Mouse (Mus musculus) ovary, postnatal 14 days (tissue): ENCODE data around the gene Ano10.
"Not testable (repeated sequence)": the region's sequence is repeated elsewhere in the genome, so short reads cannot be mapped to it uniquely, and the experiment has no call there.

Experiments
- DNase-seq: peaks from one replicate; pipeline ENCODE4 v3.0.0; 2022; ENCODE audit warnings: low spot score

Ano10 gene

GRCm38 (mm10) chr9:122294242-122294881 is at the start of gene Ano10:
TSS of gene Ano10 (minus strand) at chr9:122294423.
- peak; percentile 94 for DNase-seq

DNA sequence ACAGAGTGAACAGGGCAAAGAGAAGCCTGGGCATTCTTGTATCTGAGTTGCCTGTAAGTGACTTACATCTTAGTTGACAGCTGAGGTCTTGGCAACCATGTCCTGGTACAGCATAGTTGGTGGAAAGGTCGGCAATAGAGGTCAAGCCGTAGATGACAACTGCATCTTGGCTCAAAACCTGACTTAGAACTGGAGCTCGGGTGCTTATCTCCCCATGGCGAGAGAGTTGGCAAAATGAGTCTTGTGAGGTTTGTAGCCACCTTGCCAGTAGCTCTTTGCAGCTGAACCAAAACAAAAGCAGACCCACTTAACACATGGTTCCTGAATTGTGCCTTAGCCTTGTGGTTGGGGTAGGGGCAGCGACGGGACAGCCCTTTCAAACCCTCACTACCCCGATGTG is 49.2 kb upstream of the Ano10 start:
- DNase-seq, result no peak

GRCm38 (mm10) chr9:122339972-122340371 is 45.7 kb upstream of the Ano10 start:
- DNase-seq, result no peak

DNA sequence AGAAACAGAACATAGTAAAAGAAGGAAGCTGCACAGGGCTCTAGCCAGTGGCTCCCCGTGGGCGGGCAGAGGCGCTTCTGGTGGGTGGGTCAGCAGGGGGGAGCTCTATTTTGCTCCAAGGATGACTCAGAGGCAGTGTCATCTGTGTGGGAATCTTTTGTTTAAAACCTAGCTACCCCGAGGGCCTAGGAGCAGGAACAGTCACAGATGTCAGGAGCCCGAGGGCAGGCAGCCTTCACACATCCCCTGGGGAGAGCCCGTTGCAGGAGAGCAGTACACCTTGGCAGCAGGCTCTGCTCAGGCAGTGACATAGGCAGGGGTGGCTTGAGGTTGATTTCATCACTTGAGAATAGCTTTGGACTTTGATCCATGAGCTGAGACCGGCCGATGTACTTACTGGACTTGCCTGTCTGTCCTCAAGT is 43.3 kb upstream of the Ano10 start:
- DNase-seq, result no peak

DNA sequence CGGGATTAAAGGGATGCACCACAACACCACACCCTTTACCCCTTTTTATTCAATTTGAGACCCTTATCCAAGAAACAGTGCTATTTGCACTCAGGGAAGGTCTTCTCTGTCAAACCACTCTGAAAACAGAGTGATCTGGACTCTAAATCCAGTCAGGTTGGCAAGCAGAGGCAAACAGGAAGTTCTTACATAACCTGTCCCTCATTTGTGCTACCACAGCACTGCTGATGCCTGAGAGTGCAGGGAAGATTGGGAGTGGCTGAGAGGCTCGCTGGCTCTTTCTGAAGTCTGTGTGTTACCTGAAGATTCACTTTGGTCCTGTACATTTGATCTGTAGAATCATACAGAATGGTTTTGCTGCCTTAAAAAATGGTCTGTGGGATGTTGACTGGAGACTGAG is 42.5 kb upstream of the Ano10 start:
- DNase-seq, result no peak

DNA sequence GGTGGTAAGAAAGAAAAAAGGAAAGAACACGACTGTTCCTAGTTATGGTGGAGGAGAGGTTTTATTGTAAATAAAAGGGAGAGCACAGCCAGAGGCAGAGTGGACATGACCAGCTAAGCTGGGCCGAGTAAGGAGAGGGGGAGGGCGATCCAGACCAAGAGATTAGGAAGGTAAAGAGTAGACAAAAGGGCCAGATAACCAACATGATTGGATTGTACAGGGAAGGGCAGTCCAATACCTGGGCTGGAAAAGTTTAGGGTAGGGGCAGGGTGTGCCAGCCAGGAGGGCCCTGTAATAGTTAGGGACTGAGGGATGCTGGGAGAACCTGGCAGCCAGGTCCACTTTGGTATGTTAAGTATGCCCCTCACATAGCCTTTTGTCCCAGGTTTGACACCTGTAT is 34.0 kb upstream of the Ano10 start:
- DNase-seq, result no peak

DNA sequence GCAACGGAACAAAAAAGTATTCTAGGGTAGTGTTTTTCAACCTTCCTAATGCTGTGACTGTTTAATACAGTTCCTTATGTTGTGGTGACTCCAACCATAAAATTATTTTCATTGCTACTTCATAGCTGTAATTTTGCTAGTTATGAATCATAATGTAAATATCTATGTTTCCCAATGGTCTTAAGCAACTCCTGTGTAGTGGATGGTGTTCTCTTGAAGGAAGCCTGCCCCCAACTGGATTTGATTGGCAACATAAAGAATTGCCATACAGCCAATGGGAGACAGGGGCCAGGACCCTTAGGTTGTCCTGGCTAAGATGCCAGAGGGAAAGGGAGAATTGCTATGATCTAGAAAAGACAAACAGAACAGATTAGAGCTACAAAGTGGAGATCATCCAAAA is 31.8 kb upstream of the Ano10 start:
- no peak for DNase-seq

GRCm38 (mm10) chr9:122322356-122322755 is 28.1 kb upstream of the Ano10 start:
- no peak for DNase-seq

DNA sequence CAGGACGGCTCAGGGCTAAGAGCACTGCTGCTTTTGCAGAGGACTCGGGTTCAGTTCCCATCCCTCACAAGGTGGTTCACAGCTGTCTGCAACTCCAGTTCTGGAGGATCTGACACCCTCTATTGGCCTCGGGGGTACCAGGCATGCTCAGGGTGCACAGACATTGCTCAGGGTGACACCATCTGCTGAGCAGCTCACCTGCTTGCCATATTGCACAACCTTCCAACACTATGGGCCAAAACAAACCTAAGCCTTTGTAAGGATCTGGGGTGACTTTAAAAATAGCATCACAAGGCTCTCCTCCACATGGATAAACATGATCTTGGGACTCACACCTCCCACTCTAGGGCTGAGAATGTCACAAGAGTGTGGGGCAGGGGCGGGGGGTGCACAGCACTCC is 26.4 kb upstream of the Ano10 start:
- no peak for DNase-seq

DNA sequence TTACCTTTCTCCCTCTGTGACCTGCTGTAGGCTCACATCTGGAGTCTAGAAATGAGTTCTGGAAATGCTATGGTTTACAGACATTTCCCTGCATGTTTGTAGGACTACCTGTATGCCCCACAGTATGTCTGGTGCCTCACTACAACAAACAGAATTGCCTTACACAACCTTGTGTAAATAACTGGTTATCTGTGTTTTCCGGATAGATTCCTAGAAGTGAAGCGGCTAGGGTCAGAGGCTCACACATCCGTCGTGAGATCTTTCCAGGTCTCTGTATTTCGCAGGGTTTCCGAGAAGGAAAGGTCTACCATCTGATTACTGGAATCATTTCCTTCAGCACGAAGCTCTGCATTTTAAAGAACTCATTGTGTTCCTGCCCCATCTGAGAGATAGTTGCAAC is 22.3 kb upstream of the Ano10 start:
- DNase-seq, result no peak

- DNase-seq, result no peak
Observed at GRCm38 (mm10) chr9:122315501-122315900, 21.3 kb upstream of the Ano10 start.

- DNase-seq, result no peak
Observed at GRCm38 (mm10) chr9:122314942-122315341, 20.7 kb upstream of the Ano10 start.

- no peak for DNase-seq
Observed at GRCm38 (mm10) chr9:122314386-122314785, 20.2 kb upstream of the Ano10 start.

DNA sequence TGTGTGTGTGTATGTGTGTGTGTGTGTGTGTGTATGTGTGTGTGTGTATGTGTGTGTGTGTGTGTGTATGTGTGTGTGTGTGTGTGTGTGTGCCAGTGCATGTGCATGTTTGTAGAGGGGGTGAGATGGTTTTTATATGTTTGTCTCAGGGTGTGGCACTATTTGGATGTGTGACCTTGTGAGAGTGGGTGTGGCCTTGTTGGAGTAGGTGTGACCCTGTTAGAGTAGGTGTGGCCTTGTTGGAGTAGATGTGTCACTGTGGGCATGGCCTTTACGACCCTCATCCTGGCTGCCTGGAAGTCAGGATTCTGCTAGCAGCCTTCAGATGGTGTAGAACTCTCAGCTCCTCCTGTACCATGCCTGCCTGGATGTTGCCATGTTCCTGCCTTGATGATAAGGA is 18.9 kb upstream of the Ano10 start:
- DNase-seq, result not testable (repeated sequence)

- no peak for DNase-seq
Observed at GRCm38 (mm10) chr9:122312296-122312990, 18.2 kb upstream of the Ano10 start.

- peak; percentile 9 for DNase-seq
Observed at GRCm38 (mm10) chr9:122311051-122311760, 17.0 kb upstream of the Ano10 start.

DNA sequence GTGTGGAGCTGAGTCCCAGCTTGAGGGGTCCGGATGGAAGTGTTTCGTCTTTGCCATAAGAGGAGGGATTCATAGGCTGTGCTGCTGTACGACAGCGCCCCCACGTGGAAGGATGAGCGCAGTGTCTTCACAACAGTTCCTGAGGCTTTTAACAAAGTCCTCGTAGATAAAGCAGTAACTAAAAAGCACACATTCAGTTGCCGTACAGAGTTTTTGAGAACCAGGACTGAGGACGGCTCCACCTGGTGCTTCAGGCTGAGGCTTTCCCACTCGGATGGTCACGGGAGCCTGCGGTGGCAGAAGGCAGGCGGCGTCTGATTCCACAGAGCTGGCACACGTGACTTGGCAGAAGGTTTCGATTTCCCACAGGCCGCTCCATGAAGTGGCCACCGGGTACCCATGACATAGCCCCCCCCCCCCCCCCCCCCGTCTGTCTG is 16.4 kb upstream of the Ano10 start:
- DNase-seq, result peak; percentile 79

- no peak for DNase-seq
Observed at GRCm38 (mm10) chr9:122309013-122309980, 15.1 kb upstream of the Ano10 start.

DNA sequence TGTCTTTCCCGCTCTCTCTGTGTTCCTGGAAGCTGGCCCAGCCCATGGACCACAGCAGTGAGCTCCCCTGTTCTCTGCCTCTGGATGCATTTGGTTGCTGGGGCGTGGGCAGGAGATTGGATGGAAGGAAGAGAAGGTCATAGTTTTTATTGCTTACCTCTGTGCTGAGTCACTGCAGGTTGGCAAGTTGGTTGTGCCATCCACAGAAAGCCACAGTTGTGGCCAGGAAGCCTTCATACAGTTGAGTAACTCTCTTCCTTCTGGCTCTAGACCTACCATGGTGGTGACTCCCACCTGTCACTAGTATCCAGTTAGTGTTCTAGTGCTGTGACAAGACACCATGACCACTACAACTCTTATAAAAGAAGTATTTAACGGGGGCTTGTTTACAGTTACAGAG is 11.1 kb upstream of the Ano10 start:
- no peak for DNase-seq

- DNase-seq, result no peak
Observed at GRCm38 (mm10) chr9:122296169-122296568, 1.9 kb upstream of the Ano10 start.

DNA sequence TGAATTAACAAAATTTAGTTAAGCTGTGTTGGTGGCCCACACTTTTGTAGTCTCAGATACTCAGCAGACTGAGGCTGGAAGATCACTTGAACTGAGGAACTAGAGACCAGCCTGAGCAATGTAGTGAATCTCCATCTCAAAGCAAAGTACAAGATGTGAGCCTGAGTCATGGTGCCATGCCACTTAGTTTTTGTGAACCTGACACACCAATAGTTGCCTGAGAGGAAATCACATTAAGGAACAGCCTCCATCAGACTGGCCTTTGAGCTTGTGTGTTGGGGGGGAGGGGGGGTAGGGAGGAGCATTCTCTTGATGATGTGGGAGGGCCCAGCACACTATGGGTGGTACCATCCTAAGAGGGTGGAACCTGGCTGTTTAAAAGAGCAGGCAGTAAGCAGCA is 1.2 kb upstream of the Ano10 start:
- DNase-seq, result no peak

GRCm38 (mm10) chr9:122293865-122294241 is 370 bp downstream of the Ano10 start:
- no peak for DNase-seq
